Mouse (Mus musculus): Measurements from ENCODE around the gene Pdlim7. TPM values are rescaled to one million over a fixed set of nuclear protein-coding genes. Genes with fewer than 3 reads are reported as not detected.

Gene Pdlim7
- polyA plus RNA-seq, 1 experiment, result 6.0 TPM

GRCm38 (mm10) chr13:55479008-55479407, 34.5 kb downstream of the Pdlim7 start:
- no peak overlapping the region; the same call in 1 of the 2 replicates for H3K27ac ChIP-seq (ENCODE audit: insufficient read depth, low read depth, low read length)
- H3K4me1 ChIP-seq (ENCODE audit: control insufficient read depth, insufficient read depth, low read length), result peaks cover 10% of the 10 kb centered on the region
- H3K4me3 ChIP-seq (ENCODE audit: insufficient read depth, low read length), result no peak overlapping the region
- TF ChIP-seq CTCF (IDR thresholded peaks at IDR 0.05; ENCODE audit: low read depth, low read length) (no peak), POLR2A (IDR thresholded peaks at IDR 0.05; ENCODE audit: borderline replicate concordance, low read depth, low read length) (no peak)

DNA sequence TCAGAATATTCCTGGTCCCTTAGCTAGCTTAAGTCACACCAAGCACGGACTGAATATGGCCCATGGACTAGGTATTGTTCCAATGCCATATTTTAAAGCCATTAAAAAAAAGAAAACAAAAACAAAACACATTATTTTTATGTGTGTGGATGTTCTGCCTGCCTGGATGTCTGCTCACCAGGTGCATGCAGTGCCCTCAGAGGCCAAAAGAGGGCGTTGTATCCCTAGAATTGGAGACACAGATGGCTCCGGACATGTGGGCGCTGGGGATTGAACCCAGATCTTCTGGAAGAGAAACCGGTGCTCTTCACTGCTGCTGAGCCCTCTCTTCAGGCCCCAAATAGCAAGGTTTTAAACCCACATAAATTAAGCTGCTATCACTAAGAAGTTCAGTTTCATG, 35.4 kb downstream of the Pdlim7 start:
- TF ChIP-seq POLR2A (IDR thresholded peaks at IDR 0.05; ENCODE audit: borderline replicate concordance, low read depth, low read length), result no peak
- TF ChIP-seq CTCF (IDR thresholded peaks at IDR 0.05; ENCODE audit: low read depth, low read length), result peak; percentile 52; the same call in 1 of the 2 replicates
- peaks cover 10% of the 10 kb centered on the region for H3K4me1 ChIP-seq (ENCODE audit: control insufficient read depth, insufficient read depth, low read length)
- H3K27ac ChIP-seq (ENCODE audit: insufficient read depth, low read depth, low read length), result no peak overlapping the region
- no peak overlapping the region for H3K4me3 ChIP-seq (ENCODE audit: insufficient read depth, low read length)

GRCm38 (mm10) chr13:55477492-55477891, 36.0 kb downstream of the Pdlim7 start:
- Histone ChIP-seq H3K27ac (ENCODE audit: insufficient read depth, low read depth, low read length) (no peak overlapping the region), H3K4me3 (ENCODE audit: insufficient read depth, low read length) (no peak overlapping the region), H3K4me1 (ENCODE audit: control insufficient read depth, insufficient read depth, low read length) (peaks cover 10% of the 10 kb centered on the region)
- TF ChIP-seq CTCF (IDR thresholded peaks at IDR 0.05; ENCODE audit: low read depth, low read length) (no peak; the same call in 1 of the 2 replicates), POLR2A (IDR thresholded peaks at IDR 0.05; ENCODE audit: borderline replicate concordance, low read depth, low read length) (no peak)

- TF ChIP-seq POLR2A (IDR thresholded peaks at IDR 0.05; ENCODE audit: borderline replicate concordance, low read depth, low read length) (no peak), CTCF (IDR thresholded peaks at IDR 0.05; ENCODE audit: low read depth, low read length) (no peak)
- H3K4me1 ChIP-seq (ENCODE audit: control insufficient read depth, insufficient read depth, low read length), result peaks cover 10% of the 10 kb centered on the region
- no peak overlapping the region for H3K4me3 ChIP-seq (ENCODE audit: insufficient read depth, low read length)
- H3K27ac ChIP-seq (ENCODE audit: insufficient read depth, low read depth, low read length), result no peak overlapping the region
Observed at GRCm38 (mm10) chr13:55476256-55476655, 37.2 kb downstream of the Pdlim7 start.

DNA sequence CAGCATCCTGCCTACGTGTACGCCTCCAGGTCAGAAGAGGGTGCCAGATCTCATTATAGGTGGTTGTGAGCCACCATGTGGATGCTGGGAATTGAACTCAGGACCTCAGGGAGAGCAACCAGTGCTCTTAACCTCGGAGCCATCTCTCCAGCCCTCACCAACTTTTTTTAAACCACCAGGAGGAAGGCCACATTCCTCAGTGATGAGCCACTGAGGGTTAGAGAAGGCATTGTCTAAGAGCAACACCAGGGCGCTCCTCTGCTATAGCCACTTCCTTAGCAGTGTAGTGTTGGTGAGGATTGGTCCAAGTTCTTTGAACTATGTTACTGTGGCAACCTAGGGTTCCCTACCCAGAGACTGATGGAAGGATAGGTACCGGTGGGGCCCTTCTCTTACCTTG, 37.7 kb downstream of the Pdlim7 start:
- H3K4me3 ChIP-seq (ENCODE audit: insufficient read depth, low read length), result no peak overlapping the region
- peaks cover 10% of the 10 kb centered on the region for H3K4me1 ChIP-seq (ENCODE audit: control insufficient read depth, insufficient read depth, low read length)
- no peak for TF ChIP-seq CTCF (IDR thresholded peaks at IDR 0.05; ENCODE audit: low read depth, low read length)
- no peak for TF ChIP-seq POLR2A (IDR thresholded peaks at IDR 0.05; ENCODE audit: borderline replicate concordance, low read depth, low read length)
- no peak overlapping the region for H3K27ac ChIP-seq (ENCODE audit: insufficient read depth, low read depth, low read length)

GRCm38 (mm10) chr13:55474621-55475069, 38.8 kb downstream of the Pdlim7 start:
- Histone ChIP-seq H3K4me3 (ENCODE audit: insufficient read depth, low read length) (no peak overlapping the region), H3K27ac (ENCODE audit: insufficient read depth, low read depth, low read length) (no peak overlapping the region), H3K4me1 (ENCODE audit: control insufficient read depth, insufficient read depth, low read length) (peaks cover 10% of the 10 kb centered on the region)
- TF ChIP-seq POLR2A (IDR thresholded peaks at IDR 0.05; ENCODE audit: borderline replicate concordance, low read depth, low read length) (no peak), CTCF (IDR thresholded peaks at IDR 0.05; ENCODE audit: low read depth, low read length) (no peak)

- TF ChIP-seq CTCF (IDR thresholded peaks at IDR 0.05; ENCODE audit: low read depth, low read length) (no peak), POLR2A (IDR thresholded peaks at IDR 0.05; ENCODE audit: borderline replicate concordance, low read depth, low read length) (no peak)
- no peak overlapping the region for H3K4me3 ChIP-seq (ENCODE audit: insufficient read depth, low read length)
- no peak overlapping the region for H3K27ac ChIP-seq (ENCODE audit: insufficient read depth, low read depth, low read length)
- peaks cover 7% of the 10 kb centered on the region for H3K4me1 ChIP-seq (ENCODE audit: control insufficient read depth, insufficient read depth, low read length)
Observed at GRCm38 (mm10) chr13:55473961-55474360, 39.5 kb downstream of the Pdlim7 start.

GRCm38 (mm10) chr13:55473076-55473831, 40.2 kb downstream of the Pdlim7 start:
- no peak overlapping the region for H3K4me3 ChIP-seq (ENCODE audit: insufficient read depth, low read length)
- TF ChIP-seq POLR2A (IDR thresholded peaks at IDR 0.05; ENCODE audit: borderline replicate concordance, low read depth, low read length) (no peak), CTCF (IDR thresholded peaks at IDR 0.05; ENCODE audit: low read depth, low read length) (no peak)
- H3K4me1 ChIP-seq (ENCODE audit: control insufficient read depth, insufficient read depth, low read length), result 0 out of 2 replicates have a peak, but pooled peaks cover under 1% of the 10 kb centered on the region
- no peak overlapping the region for H3K27ac ChIP-seq (ENCODE audit: insufficient read depth, low read depth, low read length)

- TF ChIP-seq POLR2A (IDR thresholded peaks at IDR 0.05; ENCODE audit: borderline replicate concordance, low read depth, low read length) (no peak), CTCF (IDR thresholded peaks at IDR 0.05; ENCODE audit: low read depth, low read length) (no peak)
- Histone ChIP-seq H3K4me3 (ENCODE audit: insufficient read depth, low read length) (peak overlapping the region; percentile 61), H3K27ac (ENCODE audit: insufficient read depth, low read depth, low read length) (no peak overlapping the region), H3K4me1 (ENCODE audit: control insufficient read depth, insufficient read depth, low read length) (no peaks in the 10 kb centered on the region)
Observed at GRCm38 (mm10) chr13:55472132-55473022, 41.1 kb downstream of the Pdlim7 start.

DNA sequence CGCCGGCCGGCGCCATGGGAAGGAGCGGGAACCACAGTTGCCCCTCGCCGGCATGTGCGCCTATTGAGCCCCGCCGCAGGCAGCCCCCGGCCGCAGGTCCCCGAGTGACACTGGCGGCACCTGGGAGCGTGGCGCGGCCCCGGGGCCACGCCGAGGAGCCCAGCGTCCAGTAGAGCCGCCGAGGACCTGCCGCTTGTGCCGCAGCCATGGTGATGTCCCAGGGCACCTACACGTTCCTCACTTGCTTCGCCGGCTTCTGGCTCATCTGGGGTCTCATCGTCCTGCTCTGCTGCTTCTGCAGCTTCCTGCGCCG, 41.7 kb downstream of the Pdlim7 start:
- Histone ChIP-seq H3K4me1 (ENCODE audit: control insufficient read depth, insufficient read depth, low read length) (no peaks in the 10 kb centered on the region), H3K4me3 (ENCODE audit: insufficient read depth, low read length) (peak overlapping the region; percentile 61), H3K27ac (ENCODE audit: insufficient read depth, low read depth, low read length) (no peak overlapping the region)
- TF ChIP-seq CTCF (IDR thresholded peaks at IDR 0.05; ENCODE audit: low read depth, low read length), result no peak
- no peak for TF ChIP-seq POLR2A (IDR thresholded peaks at IDR 0.05; ENCODE audit: borderline replicate concordance, low read depth, low read length)

Measured in bone marrow macrophage, adult 2 months (primary cell).